In genomic region chr4:138447387-138447786, GRCm38 (mm10) we compare ENCODE assay signal across 8 mouse cellular contexts. TPM values are rescaled to one million over a fixed set of nuclear protein-coding genes. Genes with fewer than 3 reads are reported as not detected.
DNase-seq lines count a peak whose midpoint lies in the region; ATAC-seq and TF ChIP-seq lines count a peak whose summit lies in the region.

No protein-coding gene starts in this region.

- H3K4me2 ChIP-seq in intestine, postnatal 0 days (replicated peaks; ENCODE audit: low read depth), result no peak overlapping the region
- H3K4me2 ChIP-seq in midbrain, embryonic 11.5 days, result 0 out of 2 replicates have a peak overlapping the region, but pooled peaks have one; percentile 0

- WGBS in intestine, postnatal 0 days, result 0% methylated on average over 8 of the region's 8 CpGs
- 1% methylated on average over 8 of the region's 8 CpGs for WGBS in midbrain, embryonic 11.5 days

- H3K9me3 ChIP-seq in intestine, postnatal 0 days (ENCODE audit: control insufficient read depth), result no peaks in the 10 kb centered on the region
- H3K9me3 ChIP-seq in midbrain, embryonic 11.5 days (ENCODE audit: control insufficient read depth, low read length), result no peaks in the 10 kb centered on the region

- H3K4me1 ChIP-seq in intestine, postnatal 0 days (replicated peaks; ENCODE audit: control insufficient read depth, insufficient read depth, low read length), result no peaks in the 10 kb centered on the region
- H3K4me1 ChIP-seq in midbrain, embryonic 11.5 days (ENCODE audit: control insufficient read depth, insufficient read depth, low read length), result peaks cover 27% of the 10 kb centered on the region

- peak; percentile 99 for TF ChIP-seq CTCF in intestine, postnatal 0 days (IDR thresholded peaks at IDR 0.05; ENCODE audit: low read depth)

- H3K4me3 ChIP-seq in intestine, postnatal 0 days (ENCODE audit: low read depth, low read length), result no peak overlapping the region
- H3K4me3 ChIP-seq in midbrain, embryonic 11.5 days (ENCODE audit: low read depth, low read length), result no peak overlapping the region

- no peaks in the 10 kb centered on the region for H3K27me3 ChIP-seq in intestine, postnatal 0 days (replicated peaks; ENCODE audit: control insufficient read depth, insufficient read depth, low read length)
- peaks cover 4% of the 10 kb centered on the region for H3K27me3 ChIP-seq in midbrain, embryonic 11.5 days (ENCODE audit: control insufficient read depth, insufficient read depth, low read length)

- ATAC-seq in intestine, postnatal 0 days, result peak; percentile 72
- peak; percentile 83 for ATAC-seq in midbrain, embryonic 11.5 days (ENCODE audit: low FRiP score)

- H3K36me3 ChIP-seq in intestine, postnatal 0 days (ENCODE audit: control insufficient read depth, insufficient read depth), result no peaks in the 10 kb centered on the region
- no peaks in the 10 kb centered on the region for H3K36me3 ChIP-seq in midbrain, embryonic 11.5 days (ENCODE audit: control insufficient read depth, insufficient read depth, low read length)

- DNase-seq in adrenal gland, adult 8-10 months, result peak; percentile 81
- peak; percentile 88 for DNase-seq in embryo, embryonic 11.5 days (ENCODE audit: low read depth, low spot score)
- peak; percentile 71 to 81 for DNase-seq in gastrocnemius, postnatal 4 days (ENCODE audit: low spot score in 2 of 2)
- DNase-seq in left cerebral cortex, postnatal 25 days (ENCODE audit: low spot score in 2 of 2), result peak; percentile 93 to 97
- peak; percentile 99 for DNase-seq in midbrain, embryonic 11.5 days (ENCODE audit: low spot score, missing footprints)
- peak; percentile 88 to 89 for DNase-seq in right cerebral cortex, postnatal 36 days (ENCODE audit: low spot score in 2 of 2)
- DNase-seq in urinary bladder, postnatal 36 days (ENCODE audit: low spot score in 2 of 2), result peak; percentile 87 to 89

- intact Hi-C loops in left cerebral cortex, postnatal 25 days (cut with DNase I), result loop anchor here (1.0 to 10.0 kb wide), 6 partner anchors 115 to 437 kb away; no protein-coding TSS in a partner anchor

- H3K27ac ChIP-seq in intestine, postnatal 0 days (ENCODE audit: low read depth, low read length), result no peak overlapping the region
- H3K27ac ChIP-seq in midbrain, embryonic 11.5 days (ENCODE audit: low read depth, low read length), result peak overlapping the region; percentile 58; the same call in 1 of the 2 replicates

- H3K9ac ChIP-seq in intestine, postnatal 0 days (ENCODE audit: low read depth, low read length), result no peak overlapping the region
- H3K9ac ChIP-seq in midbrain, embryonic 11.5 days (ENCODE audit: low read length), result peak overlapping the region; percentile 17

RNA-seq across cellular contexts. Expression of gene Camk2n1, which starts 6.7 kb away (rescaled TPM):
- 10 to 100 TPM; 29.2 to 33.7 (median 31.2) TPM for total RNA-seq in adrenal gland, adult 8-10 months (2022)
- 10 to 100 TPM in 1 of 2 experiments, 1 to 10 TPM in 1; 8.1 to 10.5 TPM for total RNA-seq in gastrocnemius, postnatal 4 days (2021)
- 10.9 and 12.2 TPM in 2 replicates for polyA plus RNA-seq in intestine, postnatal 0 days (2015; fragmentation: Nextera tagmentation; extraction: Ambion mirVana)
- 1,000 to 10,000 TPM; 1,251 to 1,365 TPM for total RNA-seq in left cerebral cortex, postnatal 25 days (2021)
- polyA plus RNA-seq in midbrain, embryonic 11.5 days (2014; fragmentation: Nextera tagmentation; extraction: Ambion mirVana), result 6.0 and 6.1 TPM in 2 replicates

RNA-seq across cellular contexts. Expression of gene Mul1, which starts 12.9 kb away (rescaled TPM):
- 10 to 100 TPM; 54.2 to 59.0 (median 56.8) TPM for total RNA-seq in adrenal gland, adult 8-10 months (2022)
- total RNA-seq in gastrocnemius, postnatal 4 days (2021), result 10 to 100 TPM; 30.1 to 33.2 TPM
- polyA plus RNA-seq in intestine, postnatal 0 days (2015; fragmentation: Nextera tagmentation; extraction: Ambion mirVana), result 34.7 and 35.0 TPM in 2 replicates
- 10 to 100 TPM; 61.8 to 61.9 TPM for total RNA-seq in left cerebral cortex, postnatal 25 days (2021)
- 17.9 and 18.5 TPM in 2 replicates for polyA plus RNA-seq in midbrain, embryonic 11.5 days (2014; fragmentation: Nextera tagmentation; extraction: Ambion mirVana)

RNA-seq across cellular contexts. Expression of gene Fam43b, which starts 51.1 kb away (rescaled TPM):
- 1 to 10 TPM; 2.9 to 6.1 (median 3.9) TPM for total RNA-seq in adrenal gland, adult 8-10 months (2022)
- total RNA-seq in gastrocnemius, postnatal 4 days (2021), result not detected
- polyA plus RNA-seq in intestine, postnatal 0 days (2015; fragmentation: Nextera tagmentation; extraction: Ambion mirVana), result not detected in 2 replicates
- total RNA-seq in left cerebral cortex, postnatal 25 days (2021), result 10 to 100 TPM; 27.8 to 34.8 TPM
- 0.14 TPM in 1 of 2 replicates, not detected in the other for polyA plus RNA-seq in midbrain, embryonic 11.5 days (2014; fragmentation: Nextera tagmentation; extraction: Ambion mirVana)

Comparison
In these comparisons a context has a peak if more than half of its experiments do, and no peak if none do; other contexts are left out.
1. RNA of gene Camk2n1, which starts 6.7 kb away (total RNA-seq): 1,251 to 1,365 TPM in left cerebral cortex, postnatal 25 days; 29.2 to 33.7 TPM in adrenal gland, adult 8-10 months and 8.1 to 10.5 TPM in gastrocnemius, postnatal 4 days; every median in the first group is over 10 times any median in the second.
2. RNA of gene Fam43b, which starts 51.1 kb away (total RNA-seq): 27.8 to 34.8 TPM in left cerebral cortex, postnatal 25 days; 2.9 to 6.1 TPM in adrenal gland, adult 8-10 months and not detected in gastrocnemius, postnatal 4 days; every median in the first group is over 4 times any median in the second.
3. Peak in every context shown above with its lines, with median percentiles within 50 percentile points of each other: DNase-seq.